Mouse (Mus musculus) Patski (cell line): ENCODE results near the gene Nptn. TPM values are rescaled to one million over a fixed set of nuclear protein-coding genes. Genes with fewer than 3 reads are reported as not detected.

Experiments
- ATAC-seq: fragments of 100-300 bp; one replicate; pipeline ENCODE4 v1.8.0; 2021
- CTCF ChIA-PET: fragments of 350-600 bp; sonication (Branson Sonifier 250); formaldehyde crosslinking; loops from one replicate; lab custom pipeline; 2022; ENCODE audit warnings: inconsistent platforms; lab: Charles Lee
- POLR2A ChIA-PET: fragments of 350-600 bp; sonication (Branson Sonifier 250); formaldehyde crosslinking; loops from one replicate; lab custom pipeline; 2022; ENCODE audit warnings: antibody characterized with exemption, inconsistent platforms; lab: Charles Lee
- DNase-seq: peaks from one replicate; pipeline ENCODE4 v3.0.0-alpha.2; 2011; ENCODE audit warnings: low read depth, low spot score
- H3K27me3 ChIP-seq: fragments of 371-371 bp; one replicate; pipeline ENCODE4 v1.5.1; 2021
- CTCF ChIP-seq: fragments of 100-300 bp; IDR thresholded peaks from one replicate; pipeline ENCODE4 v1.5.1; 2021
- in situ Hi-C: fragments of 300-500 bp; cut with MboI; formaldehyde crosslinking; loops from 3 replicates; pipeline ENCODE4 v1.11.1; 2018; ENCODE audit warnings: low pct_unique_long_range_greater_than_20kb, mixed read lengths
- polyA plus RNA-seq: library from polyadenylated mRNA; unstranded; gene quantifications from one replicate; pipeline ENCODE4 v1.2.3, GENCODE M21; 2021

Gene Nptn
- 424 TPM for polyA plus RNA-seq

DNA sequence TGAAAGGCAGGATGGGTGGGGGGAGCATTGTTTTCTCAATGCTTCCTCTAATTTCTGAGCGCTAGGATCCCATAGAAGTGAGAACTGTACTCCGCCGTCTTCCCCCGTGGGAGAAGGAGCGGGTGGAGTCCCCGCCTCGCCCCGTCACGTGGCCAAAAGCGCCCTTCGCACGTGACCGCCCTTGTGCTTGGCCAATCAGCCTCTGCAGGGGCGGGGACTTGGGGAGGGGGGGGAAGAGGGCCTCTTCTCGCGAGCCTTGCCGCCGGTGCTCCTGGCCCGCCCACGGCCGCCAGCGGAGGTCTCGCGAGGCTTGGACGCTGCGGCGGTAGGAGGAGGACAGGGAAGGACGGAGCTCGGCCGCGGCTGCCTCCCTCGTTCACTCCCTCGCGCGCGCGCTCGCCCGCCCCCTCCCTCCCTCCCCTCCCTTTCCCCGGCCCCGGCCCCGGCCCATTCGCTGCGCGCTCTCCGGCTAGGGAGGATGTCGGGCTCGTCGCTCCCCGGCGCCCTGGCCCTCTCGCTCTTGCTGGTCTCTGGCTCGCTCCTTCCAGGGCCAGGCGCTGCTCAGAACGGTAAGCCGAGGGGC lies at the start of gene Nptn:
Nptn (plus strand) TSS at position 283 of the 583 bp plus-strand sequence.
- in situ Hi-C loops = no loop called here
- peak; percentile 65 for DNase-seq
- ATAC-seq = peak; percentile 89
- no peaks in the 10 kb centered on the region for H3K27me3 ChIP-seq
- CTCF ChIA-PET = interaction anchor here (0.5 to 6.6 kb wide), 6 partner anchors 27 to 75 kb away, joined by 3 to 48 read pairs (median 6); partner anchors contain the start of gene Cd276
- POLR2A ChIA-PET = interaction anchor here (0.6 to 0.9 kb wide), 2 partner anchors 22 to 37 kb away, joined by 3 read pairs; no protein-coding TSS in a partner anchor
- TF ChIP-seq CTCF = no peak

DNA sequence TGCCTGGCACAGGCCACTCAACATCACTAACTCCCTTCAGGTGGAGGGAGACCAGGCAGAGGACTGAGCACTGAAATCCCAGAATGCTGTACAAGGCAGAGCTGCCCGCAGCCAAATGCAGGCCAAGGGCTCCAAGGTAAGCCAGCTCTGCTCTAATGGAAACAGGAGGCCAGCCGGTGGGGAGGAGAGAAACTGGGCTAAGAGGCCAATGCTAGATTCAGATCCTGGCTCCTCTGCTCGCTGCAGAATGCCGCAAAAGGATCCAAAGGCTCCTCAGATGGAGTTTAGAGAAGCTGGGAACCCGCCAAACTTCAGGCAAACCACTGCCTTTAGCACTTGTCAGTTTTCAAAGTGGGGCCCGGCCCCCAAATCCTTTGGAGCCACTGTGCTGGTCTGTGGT lies 48.7 kb upstream of the Nptn start:
- ATAC-seq (no peak), DNase-seq (no peak)
- POLR2A ChIA-PET = no interaction called here
- in situ Hi-C loops = loop anchor here (5.0 to 25.0 kb wide), 2 partner anchors 201 to 754 kb away; partner anchors contain the start of gene Adpgk
- no peak for TF ChIP-seq CTCF
- CTCF ChIA-PET = interaction anchor here (1.4 kb wide), 1 partner anchor 46 kb away, joined by 3 read pairs; no protein-coding TSS in a partner anchor
- no peaks in the 10 kb centered on the region for H3K27me3 ChIP-seq

DNA sequence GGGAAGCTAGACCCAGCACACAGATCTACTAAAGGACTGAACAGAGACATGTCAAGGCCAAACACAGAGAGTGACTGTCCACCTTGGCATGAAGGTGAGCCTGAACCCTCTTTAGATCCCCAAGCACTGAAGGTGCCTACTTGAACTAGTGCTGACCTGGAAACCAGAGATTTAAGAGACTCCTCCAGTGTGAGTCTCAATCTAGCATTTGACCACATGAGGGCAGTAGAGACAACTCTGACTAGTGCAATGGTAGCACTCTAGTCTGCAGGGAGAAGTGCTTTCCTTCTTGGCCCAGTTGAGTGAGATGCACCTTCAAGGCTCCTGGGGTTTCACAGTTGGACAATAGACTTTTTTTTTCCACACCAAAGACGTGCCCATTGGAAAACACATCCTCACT lies 47.3 kb upstream of the Nptn start:
- DNase-seq (no peak), ATAC-seq (no peak)
- POLR2A ChIA-PET = no interaction called here
- in situ Hi-C loops = loop anchor here (5.0 to 25.0 kb wide), 2 partner anchors 202 to 753 kb away; partner anchors contain the start of gene Adpgk
- H3K27me3 ChIP-seq = no peaks in the 10 kb centered on the region
- TF ChIP-seq CTCF = no peak
- CTCF ChIA-PET = interaction anchor here (1.4 to 3.0 kb wide), 2 partner anchors 44 to 205 kb away, joined by 5 to 10 read pairs; no protein-coding TSS in a partner anchor

DNA sequence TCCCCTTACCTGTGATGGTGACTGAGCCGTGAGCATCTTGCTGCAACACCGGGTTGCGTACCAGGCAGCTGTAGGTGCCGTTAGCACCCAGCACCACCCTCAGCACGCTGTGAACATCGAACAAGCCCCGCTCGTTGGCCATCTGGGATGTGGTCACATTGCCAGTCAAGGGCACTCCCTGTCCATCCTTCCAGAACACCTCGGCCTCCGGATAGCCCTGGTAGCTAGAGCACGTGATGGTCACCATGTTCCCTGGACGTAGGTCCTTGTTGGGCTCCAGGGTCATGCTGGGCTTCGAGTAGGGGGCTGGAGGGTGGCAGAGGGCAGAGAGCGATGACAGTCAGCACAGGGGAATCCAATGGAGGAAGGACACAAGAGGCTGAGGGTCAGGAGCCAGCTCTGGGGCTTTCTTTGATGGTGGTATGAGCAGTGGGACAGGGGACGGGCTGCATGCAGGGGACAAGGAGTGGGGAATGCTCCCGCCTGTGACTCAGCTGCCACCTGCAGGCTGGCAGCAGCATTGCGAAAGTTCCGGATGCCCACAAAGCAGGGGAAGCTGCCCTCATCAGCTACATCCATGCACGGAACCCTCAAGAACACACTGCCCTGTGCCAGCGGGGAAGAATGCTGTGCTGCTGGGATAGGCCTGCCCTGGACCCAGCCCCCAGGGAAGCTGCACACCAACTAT lies 46.4 kb upstream of the Nptn start:
- ChIA-PET POLR2A (interaction anchor here (1.2 kb wide), 1 partner anchor 20 kb away, joined by 4 read pairs; the partner anchor contains the start of gene Cd276), CTCF (interaction anchor here (0.7 to 3.0 kb wide), 5 partner anchors 19 to 206 kb away, joined by 3 to 10 read pairs (median 4); no protein-coding TSS in a partner anchor)
- TF ChIP-seq CTCF = no peak
- H3K27me3 ChIP-seq = no peaks in the 10 kb centered on the region
- ATAC-seq (peak; percentile 10), DNase-seq (no peak)
- in situ Hi-C loops = loop anchor here (25.0 kb wide), 1 partner anchor 752 kb away; the partner anchor contains the start of gene Adpgk

DNA sequence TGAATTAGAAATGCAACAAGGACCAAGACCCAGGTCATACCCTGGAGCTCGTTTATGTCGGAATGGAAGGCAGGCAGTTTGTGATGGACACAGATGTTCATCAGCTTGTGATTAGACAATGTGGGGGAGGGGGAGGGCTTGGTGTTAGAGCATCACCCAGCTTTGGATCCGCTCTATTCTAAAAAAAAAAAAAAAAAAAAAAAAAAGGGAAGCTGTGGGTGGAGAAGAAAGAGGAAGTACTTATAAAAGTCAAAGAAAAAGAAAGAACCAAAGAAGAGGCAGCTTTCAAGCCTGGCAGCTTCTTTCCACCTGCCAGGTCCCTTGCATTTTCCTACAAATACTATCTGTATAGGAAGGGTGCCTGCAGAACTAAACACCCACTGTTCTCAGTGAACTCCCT lies 44.3 kb upstream of the Nptn start:
- CTCF ChIA-PET = interaction anchor here (1.3 to 3.0 kb wide), 3 partner anchors 41 to 106 kb away, joined by 3 to 10 read pairs (median 3); no protein-coding TSS in a partner anchor
- DNase-seq = no peak
- POLR2A ChIA-PET = interaction anchor here (0.6 kb wide), 1 partner anchor 43 kb away, joined by 3 read pairs; no protein-coding TSS in a partner anchor
- in situ Hi-C loops = loop anchor here (25.0 kb wide), 1 partner anchor 750 kb away; the partner anchor contains the start of gene Adpgk
- TF ChIP-seq CTCF = no peak
- no peak for ATAC-seq
- H3K27me3 ChIP-seq = no peaks in the 10 kb centered on the region

DNA sequence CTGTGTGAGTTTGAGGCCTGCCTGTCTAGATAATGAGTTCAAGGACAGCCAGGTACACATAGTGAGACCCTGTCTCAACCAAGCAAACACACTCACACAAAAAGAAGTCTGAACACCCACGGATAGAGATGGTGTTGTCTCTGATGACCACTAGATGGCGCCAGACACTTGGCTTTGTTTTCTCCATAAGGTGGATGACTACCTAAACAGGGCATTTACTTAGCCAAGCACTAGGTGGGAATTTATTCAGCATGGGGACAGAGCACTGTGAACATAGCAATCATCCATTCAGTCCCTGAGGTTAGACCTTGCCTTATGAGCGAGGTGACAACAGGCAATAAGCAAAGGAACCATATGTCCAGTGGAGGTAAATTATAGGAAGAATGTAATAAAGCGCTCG lies 42.2 kb upstream of the Nptn start:
- POLR2A ChIA-PET = no interaction called here
- CTCF ChIA-PET = interaction anchor here (0.8 kb wide), 1 partner anchor 39 kb away, joined by 3 read pairs; no protein-coding TSS in a partner anchor
- DNase-seq = no peak
- no peak for ATAC-seq
- TF ChIP-seq CTCF = no peak
- in situ Hi-C loops = loop anchor here (5.0 to 25.0 kb wide), 4 partner anchors 37 to 747 kb away; partner anchors contain the start of gene Adpgk
- H3K27me3 ChIP-seq = no peaks in the 10 kb centered on the region

DNA sequence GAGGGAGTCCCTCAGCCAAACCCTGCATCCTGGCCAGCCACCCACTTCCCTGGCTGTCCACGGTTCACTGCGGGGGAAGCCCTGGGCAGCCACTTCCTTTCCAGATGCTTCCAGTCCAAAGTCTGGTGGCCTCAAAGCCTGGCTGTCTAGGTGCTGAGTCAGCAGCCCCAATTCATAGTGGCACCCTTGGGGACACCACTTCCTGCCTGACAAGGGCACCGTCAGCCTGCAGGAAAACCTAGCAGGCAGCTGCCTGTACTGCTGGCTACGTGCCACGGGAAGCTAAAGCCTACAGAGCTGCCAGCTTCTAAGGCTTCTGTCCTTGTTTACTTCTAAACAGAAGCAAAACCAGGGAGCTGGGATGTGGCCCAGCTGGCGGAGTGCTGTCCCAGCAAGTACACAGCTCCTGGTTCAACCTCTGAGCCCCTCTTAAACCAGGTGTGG lies 40.1 kb upstream of the Nptn start:
- no peak for ATAC-seq
- no peaks in the 10 kb centered on the region for H3K27me3 ChIP-seq
- ChIA-PET CTCF (interaction anchor here (1.0 to 2.9 kb wide), 4 partner anchors 14 to 110 kb away, joined by 3 to 22 read pairs (median 4); partner anchors contain the start of gene Cd276), POLR2A (interaction anchor here (1.4 kb wide), 1 partner anchor 13 kb away, joined by 5 read pairs; the partner anchor contains the start of gene Cd276)
- TF ChIP-seq CTCF = no peak
- no peak for DNase-seq
- in situ Hi-C loops = loop anchor here (5.0 to 25.0 kb wide), 4 partner anchors 35 to 745 kb away; partner anchors contain the start of gene Adpgk

DNA sequence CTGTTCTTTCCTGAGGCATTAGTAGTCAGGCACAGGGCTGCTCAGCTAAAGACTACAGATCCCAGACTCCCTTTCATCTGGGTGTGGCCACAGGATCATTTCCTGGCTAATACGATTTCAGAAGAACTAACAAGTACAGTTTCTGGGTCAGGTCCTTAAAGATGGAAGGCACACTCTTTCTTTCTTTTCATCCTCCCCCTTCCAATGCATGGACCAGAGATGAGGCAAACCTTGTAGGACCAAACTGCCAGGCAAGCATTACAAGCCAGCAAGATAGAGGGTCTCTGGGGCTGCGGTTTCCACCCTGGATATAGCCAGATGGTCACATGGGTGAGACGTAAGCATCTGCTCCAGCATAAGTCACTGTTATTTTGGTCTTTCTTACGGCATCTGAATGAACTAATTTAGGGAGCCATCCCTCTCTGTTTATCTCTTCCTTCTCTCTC lies 37.1 kb upstream of the Nptn start:
- DNase-seq = no peak
- in situ Hi-C loops = loop anchor here (5.0 to 25.0 kb wide), 4 partner anchors 32 to 742 kb away; partner anchors contain the start of gene Adpgk

DNA sequence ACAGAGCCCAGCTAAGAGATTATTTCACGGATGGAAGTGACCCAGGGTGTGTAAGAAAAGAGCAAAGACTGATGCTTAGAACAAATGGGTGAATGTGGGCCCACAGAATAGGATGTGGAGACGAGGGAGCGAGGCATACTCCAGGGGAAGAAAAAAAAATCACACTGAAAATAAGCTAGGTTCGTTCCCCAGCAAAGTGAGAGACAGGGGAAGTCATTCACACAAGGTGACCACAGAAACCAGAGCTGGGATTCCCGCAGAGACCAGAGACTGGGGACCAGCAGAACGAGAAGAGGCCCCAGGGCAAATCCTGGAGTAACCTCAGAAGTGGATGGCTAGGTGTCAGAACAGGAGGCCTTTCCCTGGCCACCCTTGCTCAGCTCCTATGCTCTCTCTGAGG lies 36.6 kb upstream of the Nptn start:
- DNase-seq (no peak), ATAC-seq (no peak)
- ChIA-PET CTCF (interaction anchor here (1.0 to 1.3 kb wide), 2 partner anchors 9 to 33 kb away, joined by 5 to 6 read pairs; no protein-coding TSS in a partner anchor), POLR2A (interaction anchor here (2.2 kb wide), 1 partner anchor 10 kb away, joined by 11 read pairs; the partner anchor contains the start of gene Cd276)
- in situ Hi-C loops = loop anchor here (10.0 to 25.0 kb wide), 2 partner anchors 329 to 742 kb away; partner anchors contain the start of gene Adpgk
- no peak for TF ChIP-seq CTCF
- no peaks in the 10 kb centered on the region for H3K27me3 ChIP-seq

More for the DNA sequence above, 37.1 kb upstream of the Nptn start:
- CTCF ChIA-PET = interaction anchor here (1.0 to 1.3 kb wide), 2 partner anchors 9 to 34 kb away, joined by 5 to 6 read pairs; no protein-coding TSS in a partner anchor
- POLR2A ChIA-PET = interaction anchor here (2.2 kb wide), 1 partner anchor 10 kb away, joined by 11 read pairs; the partner anchor contains the start of gene Cd276
- no peak for TF ChIP-seq CTCF
- no peaks in the 10 kb centered on the region for H3K27me3 ChIP-seq
- ATAC-seq = no peak
